Mouse (Mus musculus): ENCODE measurements around the gene Nop16. TPM values are rescaled to one million over a fixed set of nuclear protein-coding genes. Genes with fewer than 3 reads are reported as not detected.
A peak's percentile ranks its signal among the peaks of the same experiment; 100 is the strongest.
"Not testable (repeated sequence)": the region's sequence is repeated elsewhere in the genome, so short reads cannot be mapped to it uniquely, and the experiment has no call there.

Gene Nop16
- polyA plus RNA-seq, 1 experiment from 2014 or later = 87.1 TPM

GRCm38 (mm10) chr13:54613141-54613540, 23.3 kb upstream of the Nop16 start:
- H3K4me1 ChIP-seq (ENCODE audit: control insufficient read depth, insufficient read depth, low read length) = peaks cover 14% of the 10 kb centered on the region
- ATAC-seq (ENCODE audit: insufficient read depth, low FRiP score); H3K36me3 ChIP-seq (ENCODE audit: control insufficient read depth, insufficient read depth, low read length); H3K4me3 ChIP-seq (replicated peaks; ENCODE audit: low read length); H3K9ac ChIP-seq (ENCODE audit: low read length); H3K9me3 ChIP-seq (replicated peaks; ENCODE audit: control insufficient read depth, low read length); H3K27ac ChIP-seq (ENCODE audit: low read length); H3K4me2 ChIP-seq (ENCODE audit: low read depth, low read length); H3K27me3 ChIP-seq (ENCODE audit: control insufficient read depth, insufficient read depth, low read length): not testable (repeated sequence)
- WGBS = 83% methylated on average over 8 of the region's 8 CpGs

- Histone ChIP-seq H3K9ac (ENCODE audit: low read length) (peak within 1 kb of the TSS; percentile 92), H3K27ac (ENCODE audit: low read length) (peak within 1 kb of the TSS; percentile 80), H3K27me3 (ENCODE audit: control insufficient read depth, insufficient read depth, low read length) (no peaks in the 10 kb centered on the region), H3K9me3 (replicated peaks; ENCODE audit: control insufficient read depth, low read length) (no peaks in the 10 kb centered on the region), H3K4me1 (ENCODE audit: control insufficient read depth, insufficient read depth, low read length) (peaks cover 15% of the 10 kb centered on the region), H3K4me2 (ENCODE audit: low read depth, low read length) (peak within 1 kb of the TSS; percentile 95), H3K36me3 (ENCODE audit: control insufficient read depth, insufficient read depth, low read length) (no peaks in the 10 kb centered on the region), H3K4me3 (replicated peaks; ENCODE audit: low read length) (peak within 1 kb of the TSS; percentile 82)
- under 1% methylated on average over 65 of the region's 66 CpGs for WGBS
- ATAC-seq (ENCODE audit: insufficient read depth, low FRiP score) = peak; percentile 69; the same call in 1 of the 2 replicates
Measured at GRCm38 (mm10) chr13:54610972-54611754, 21.3 kb upstream of the Nop16 start, which contains the start of gene Cltb. TSS of gene Cltb (minus strand) at chr13:54611344.

GRCm38 (mm10) chr13:54610613-54610971, 20.7 kb upstream of the Nop16 start:
- no peaks in the 10 kb centered on the region for H3K36me3 ChIP-seq (ENCODE audit: control insufficient read depth, insufficient read depth, low read length)
- peak overlapping the region; percentile 82 for H3K4me3 ChIP-seq (replicated peaks; ENCODE audit: low read length)
- H3K27ac ChIP-seq (ENCODE audit: low read length) = peak overlapping the region; percentile 80
- H3K9me3 ChIP-seq (replicated peaks; ENCODE audit: control insufficient read depth, low read length) = no peaks in the 10 kb centered on the region
- peak overlapping the region; percentile 95 for H3K4me2 ChIP-seq (ENCODE audit: low read depth, low read length)
- peaks cover 15% of the 10 kb centered on the region for H3K4me1 ChIP-seq (ENCODE audit: control insufficient read depth, insufficient read depth, low read length)
- peak overlapping the region; percentile 92 for H3K9ac ChIP-seq (ENCODE audit: low read length)
- 11% methylated on average over 13 of the region's 13 CpGs for WGBS
- no peaks in the 10 kb centered on the region for H3K27me3 ChIP-seq (ENCODE audit: control insufficient read depth, insufficient read depth, low read length)
- peak; percentile 20; the same call in 1 of the 2 replicates for ATAC-seq (ENCODE audit: insufficient read depth, low FRiP score)

- Histone ChIP-seq H3K27me3 (ENCODE audit: control insufficient read depth, insufficient read depth, low read length) (no peaks in the 10 kb centered on the region), H3K27ac (ENCODE audit: low read length) (peak overlapping the region; percentile 46; the same call in 1 of the 2 replicates), H3K36me3 (ENCODE audit: control insufficient read depth, insufficient read depth, low read length) (no peaks in the 10 kb centered on the region), H3K4me2 (ENCODE audit: low read depth, low read length) (peak overlapping the region; percentile 18; the same call in 1 of the 2 replicates), H3K9me3 (replicated peaks; ENCODE audit: control insufficient read depth, low read length) (no peaks in the 10 kb centered on the region), H3K4me3 (replicated peaks; ENCODE audit: low read length) (no peak overlapping the region), H3K4me1 (ENCODE audit: control insufficient read depth, insufficient read depth, low read length) (peaks cover 15% of the 10 kb centered on the region), H3K9ac (ENCODE audit: low read length) (peak overlapping the region; percentile 61)
- 19% methylated on average over 1 of the region's 1 CpGs for WGBS
- ATAC-seq (ENCODE audit: insufficient read depth, low FRiP score) = no peak
Measured at GRCm38 (mm10) chr13:54609301-54609700, 19.4 kb upstream of the Nop16 start.

- 26% methylated on average over 8 of the region's 8 CpGs for WGBS
- Histone ChIP-seq H3K27me3 (ENCODE audit: control insufficient read depth, insufficient read depth, low read length) (no peaks in the 10 kb centered on the region), H3K4me2 (ENCODE audit: low read depth, low read length) (peak overlapping the region; percentile 18), H3K9ac (ENCODE audit: low read length) (peak overlapping the region; percentile 61), H3K4me3 (replicated peaks; ENCODE audit: low read length) (0 out of 2 replicates have a peak overlapping the region, but pooled peaks have one; percentile 4), H3K36me3 (ENCODE audit: control insufficient read depth, insufficient read depth, low read length) (no peaks in the 10 kb centered on the region), H3K27ac (ENCODE audit: low read length) (peak overlapping the region; percentile 46), H3K4me1 (ENCODE audit: control insufficient read depth, insufficient read depth, low read length) (peaks cover 15% of the 10 kb centered on the region), H3K9me3 (replicated peaks; ENCODE audit: control insufficient read depth, low read length) (no peaks in the 10 kb centered on the region)
- no peak for ATAC-seq (ENCODE audit: insufficient read depth, low FRiP score)
Measured at GRCm38 (mm10) chr13:54608666-54609065, 18.8 kb upstream of the Nop16 start.

GRCm38 (mm10) chr13:54608002-54608401, 18.1 kb upstream of the Nop16 start:
- 63% methylated on average over 3 of the region's 3 CpGs for WGBS
- no peak for ATAC-seq (ENCODE audit: insufficient read depth, low FRiP score)
- Histone ChIP-seq H3K4me3 (replicated peaks; ENCODE audit: low read length) (no peak overlapping the region), H3K4me2 (ENCODE audit: low read depth, low read length) (no peak overlapping the region), H3K4me1 (ENCODE audit: control insufficient read depth, insufficient read depth, low read length) (peaks cover 15% of the 10 kb centered on the region), H3K9me3 (replicated peaks; ENCODE audit: control insufficient read depth, low read length) (no peaks in the 10 kb centered on the region), H3K27ac (ENCODE audit: low read length) (no peak overlapping the region), H3K36me3 (ENCODE audit: control insufficient read depth, insufficient read depth, low read length) (no peaks in the 10 kb centered on the region), H3K9ac (ENCODE audit: low read length) (no peak overlapping the region), H3K27me3 (ENCODE audit: control insufficient read depth, insufficient read depth, low read length) (no peaks in the 10 kb centered on the region)

GRCm38 (mm10) chr13:54607204-54607603, 17.3 kb upstream of the Nop16 start:
- Histone ChIP-seq H3K36me3 (ENCODE audit: control insufficient read depth, insufficient read depth, low read length) (no peaks in the 10 kb centered on the region), H3K27me3 (ENCODE audit: control insufficient read depth, insufficient read depth, low read length) (no peaks in the 10 kb centered on the region), H3K27ac (ENCODE audit: low read length) (no peak overlapping the region), H3K4me2 (ENCODE audit: low read depth, low read length) (no peak overlapping the region), H3K9me3 (replicated peaks; ENCODE audit: control insufficient read depth, low read length) (no peaks in the 10 kb centered on the region), H3K9ac (ENCODE audit: low read length) (no peak overlapping the region), H3K4me3 (replicated peaks; ENCODE audit: low read length) (no peak overlapping the region), H3K4me1 (ENCODE audit: control insufficient read depth, insufficient read depth, low read length) (peaks cover 15% of the 10 kb centered on the region)
- 62% methylated on average over 5 of the region's 5 CpGs for WGBS
- no peak for ATAC-seq (ENCODE audit: insufficient read depth, low FRiP score)

GRCm38 (mm10) chr13:54605426-54605825, 15.5 kb upstream of the Nop16 start:
- H3K9me3 ChIP-seq (replicated peaks; ENCODE audit: control insufficient read depth, low read length) = no peaks in the 10 kb centered on the region
- no peaks in the 10 kb centered on the region for H3K36me3 ChIP-seq (ENCODE audit: control insufficient read depth, insufficient read depth, low read length)
- peak; percentile 65; the same call in 1 of the 2 replicates for ATAC-seq (ENCODE audit: insufficient read depth, low FRiP score)
- no peak overlapping the region for H3K4me3 ChIP-seq (replicated peaks; ENCODE audit: low read length)
- H3K4me2 ChIP-seq (ENCODE audit: low read depth, low read length) = no peak overlapping the region
- H3K27ac ChIP-seq (ENCODE audit: low read length) = peak overlapping the region; percentile 70
- 59% methylated on average over 5 of the region's 5 CpGs for WGBS
- H3K4me1 ChIP-seq (ENCODE audit: control insufficient read depth, insufficient read depth, low read length) = peaks cover 12% of the 10 kb centered on the region
- H3K9ac ChIP-seq (ENCODE audit: low read length) = no peak overlapping the region; the same call in 1 of the 2 replicates
- H3K27me3 ChIP-seq (ENCODE audit: control insufficient read depth, insufficient read depth, low read length) = no peaks in the 10 kb centered on the region

- ATAC-seq (ENCODE audit: insufficient read depth, low FRiP score) = no peak
Measured at GRCm38 (mm10) chr13:54604221-54604620, 14.3 kb upstream of the Nop16 start.

More at GRCm38 (mm10) chr13:54604221-54604620, 14.3 kb upstream of the Nop16 start:
- H3K9ac ChIP-seq (ENCODE audit: low read length) = no peak overlapping the region
- no peaks in the 10 kb centered on the region for H3K9me3 ChIP-seq (replicated peaks; ENCODE audit: control insufficient read depth, low read length)
- peaks cover 11% of the 10 kb centered on the region for H3K4me1 ChIP-seq (ENCODE audit: control insufficient read depth, insufficient read depth, low read length)
- no peaks in the 10 kb centered on the region for H3K27me3 ChIP-seq (ENCODE audit: control insufficient read depth, insufficient read depth, low read length)
- H3K36me3 ChIP-seq (ENCODE audit: control insufficient read depth, insufficient read depth, low read length) = no peaks in the 10 kb centered on the region
- H3K4me2 ChIP-seq (ENCODE audit: low read depth, low read length) = no peak overlapping the region
- 65% methylated on average over 4 of the region's 4 CpGs for WGBS
- no peak overlapping the region for H3K27ac ChIP-seq (ENCODE audit: low read length)
- no peak overlapping the region for H3K4me3 ChIP-seq (replicated peaks; ENCODE audit: low read length)
